Mouse (Mus musculus): ENCODE data around the gene Rnf181.

Gene Rnf181

DNA sequence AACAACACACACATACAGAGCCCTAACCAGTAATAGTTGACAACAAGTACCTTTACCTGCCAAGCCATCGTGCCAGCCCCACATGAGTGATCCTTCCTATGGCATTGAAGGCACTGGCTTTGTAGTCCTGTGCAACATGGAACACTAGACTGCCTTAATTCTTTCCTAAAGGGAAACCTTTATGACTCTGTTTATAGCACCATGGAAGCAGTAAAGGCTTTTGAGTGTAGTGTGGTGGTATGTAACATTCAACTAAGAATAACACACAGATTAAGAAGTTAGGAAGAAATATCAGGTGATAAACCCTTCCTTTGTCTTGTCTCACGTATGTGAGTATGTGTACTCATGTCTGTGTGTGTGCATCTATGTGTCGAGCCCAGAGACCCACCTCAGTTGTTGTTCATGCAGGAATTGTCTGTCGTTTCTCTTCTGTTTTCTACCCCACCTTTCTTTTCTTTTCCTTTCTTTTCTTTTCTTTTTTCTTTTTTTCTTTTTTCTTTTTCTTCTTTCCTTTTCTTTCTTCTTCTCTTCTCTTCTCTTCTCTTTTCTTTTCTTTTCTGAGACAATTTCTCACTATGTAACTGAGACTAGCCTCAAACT lies at the start of gene Rnf181:
Gene Rnf181 (minus strand): TSS at position 113 of the 600 bp plus-strand sequence.
- no peak for DNase-seq (ENCODE audit: low spot score)

DNA sequence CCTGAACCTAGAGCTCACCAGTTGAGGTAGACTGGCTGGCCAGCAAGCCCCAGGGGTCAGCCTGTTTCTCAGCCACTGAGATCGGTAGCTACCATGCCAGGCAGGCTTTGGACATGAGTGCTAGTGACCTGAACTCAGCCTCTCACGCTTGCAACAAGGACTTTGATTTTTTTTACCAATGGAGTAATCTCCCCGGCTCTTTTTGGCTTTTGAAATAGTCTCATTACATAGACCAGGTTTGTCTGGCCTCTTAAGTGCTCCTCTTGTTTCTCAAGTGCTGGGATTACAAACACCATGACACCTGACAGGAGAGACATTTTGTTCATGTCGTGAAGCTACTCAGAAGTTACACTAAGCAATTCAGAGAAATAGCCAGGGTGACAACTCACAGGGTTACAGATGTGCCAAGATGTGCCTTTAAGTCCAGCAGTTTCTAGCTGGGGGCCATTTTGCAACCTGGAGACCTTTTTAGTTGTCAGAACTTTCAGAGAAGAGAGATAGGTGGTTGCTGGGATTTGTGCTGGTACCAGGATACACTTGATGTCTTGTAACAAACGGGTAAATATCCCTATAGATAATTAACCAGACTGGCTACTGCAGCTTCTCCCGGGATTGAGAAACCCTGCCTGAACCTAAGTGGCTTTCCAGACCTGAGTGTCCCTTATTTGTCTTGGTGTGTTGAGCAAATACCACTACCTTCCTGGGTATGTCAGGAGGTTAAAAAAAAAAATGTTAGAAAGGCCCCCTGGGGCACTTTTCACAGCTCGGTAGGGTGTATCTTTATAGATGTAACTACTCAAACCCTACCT lies 49.4 kb upstream of the Rnf181 start:
- DNase-seq (ENCODE audit: low spot score) = no peak

DNA sequence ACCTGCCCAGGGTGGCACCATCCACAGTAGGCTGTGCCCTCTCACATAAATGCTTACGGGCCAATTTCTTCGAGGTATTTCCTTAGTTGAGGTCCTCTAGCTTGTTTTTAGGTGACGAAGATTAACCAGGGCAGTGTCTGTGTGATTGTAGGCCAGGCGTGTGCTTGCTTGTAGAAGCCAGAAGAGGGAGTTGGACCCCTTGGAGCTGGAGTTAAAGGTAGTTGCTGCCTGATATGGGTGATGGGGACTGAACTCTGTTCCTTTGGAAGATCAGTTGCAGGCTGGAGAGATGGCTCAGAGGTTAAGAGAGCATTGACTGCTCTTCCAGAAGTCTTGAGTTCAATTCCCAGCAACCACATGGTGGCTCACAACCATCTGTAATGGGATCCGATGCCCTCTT lies 48.4 kb upstream of the Rnf181 start:
- DNase-seq (ENCODE audit: low spot score) = no peak

DNA sequence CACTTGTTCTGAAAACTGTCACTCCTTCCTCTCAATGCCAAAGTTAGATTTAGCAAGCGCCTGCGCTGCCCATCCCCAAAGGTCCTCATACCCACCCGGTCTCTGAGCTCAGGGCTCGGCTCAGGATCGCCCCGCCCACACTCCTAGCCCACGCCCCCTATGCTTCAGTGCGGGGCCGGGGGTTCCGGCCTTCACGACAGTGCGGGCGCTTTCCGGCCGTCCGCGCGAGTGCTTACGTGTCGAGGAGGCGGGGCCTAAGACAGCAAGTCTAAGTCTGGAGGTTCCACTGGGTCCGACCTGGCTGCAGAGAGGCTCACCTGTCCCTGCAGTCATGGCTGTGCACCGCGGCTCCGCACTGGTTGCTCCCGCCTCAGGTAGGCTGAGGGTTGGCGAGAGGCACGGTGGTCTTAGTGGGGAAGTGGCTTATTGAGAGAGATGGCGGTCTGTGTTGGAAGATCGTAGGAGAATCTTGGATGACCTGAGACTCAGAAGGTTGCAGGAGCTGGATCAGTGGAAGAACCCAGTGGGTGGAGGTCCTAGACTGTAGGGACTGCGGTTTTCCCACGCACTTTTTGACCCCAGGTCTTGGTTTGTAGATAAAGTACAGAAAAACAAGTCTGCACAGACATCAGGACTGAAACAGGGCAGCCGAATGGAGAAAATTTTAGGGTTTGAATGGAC lies 47.5 kb upstream of the Rnf181 start, which contains the start of gene Ggcx:
Gene Ggcx (plus strand): TSS at position 233 of the 681 bp plus-strand sequence.
- DNase-seq (ENCODE audit: low spot score) = peak; percentile 96

GRCm38 (mm10) chr6:72410518-72410917 lies 43.8 kb upstream of the Rnf181 start:
- no peak for DNase-seq (ENCODE audit: low spot score)

DNA sequence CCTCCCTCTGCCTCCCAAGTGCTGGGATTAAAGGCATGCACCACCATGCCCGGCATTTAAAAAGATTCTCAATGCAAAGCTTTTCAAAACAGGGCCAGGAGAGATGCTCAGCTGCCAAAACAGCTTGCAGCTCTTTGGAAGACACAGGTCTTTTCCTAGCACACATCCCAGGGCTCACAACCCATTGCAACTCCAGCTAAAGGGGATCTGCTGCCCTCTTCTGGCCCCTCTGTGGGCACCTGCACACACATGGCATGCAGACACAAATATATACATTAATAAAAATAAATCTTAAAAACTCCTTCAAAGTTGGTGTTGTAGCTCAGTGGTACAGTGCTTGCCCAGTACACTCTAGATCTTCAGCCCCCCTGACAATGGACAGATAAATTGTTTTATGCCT lies 43.2 kb upstream of the Rnf181 start:
- no peak for DNase-seq (ENCODE audit: low spot score)

DNA sequence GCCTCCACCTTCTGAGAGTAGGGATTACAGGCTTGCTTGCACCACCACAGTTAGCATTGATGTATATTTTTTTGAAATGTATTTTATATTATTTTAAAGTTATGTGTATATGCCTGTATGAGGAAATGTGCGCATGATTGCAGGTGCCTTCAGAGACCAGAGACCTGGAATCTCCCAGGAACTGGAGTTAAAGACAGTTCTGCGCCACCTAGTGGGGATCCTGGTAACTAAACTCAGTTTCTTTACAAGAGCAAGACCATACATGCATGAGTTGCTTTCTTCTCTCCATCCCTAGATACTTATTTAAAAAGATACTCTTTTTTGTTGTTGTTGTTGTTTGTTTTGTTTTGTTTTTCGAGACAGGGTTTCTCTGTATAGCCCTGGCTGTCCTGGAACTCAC lies 42.8 kb upstream of the Rnf181 start:
- peak; percentile 84 for DNase-seq (ENCODE audit: low spot score)

- peak; percentile 89 for DNase-seq (ENCODE audit: low spot score)
Observed at GRCm38 (mm10) chr6:72407119-72407518, 40.4 kb upstream of the Rnf181 start.

DNA sequence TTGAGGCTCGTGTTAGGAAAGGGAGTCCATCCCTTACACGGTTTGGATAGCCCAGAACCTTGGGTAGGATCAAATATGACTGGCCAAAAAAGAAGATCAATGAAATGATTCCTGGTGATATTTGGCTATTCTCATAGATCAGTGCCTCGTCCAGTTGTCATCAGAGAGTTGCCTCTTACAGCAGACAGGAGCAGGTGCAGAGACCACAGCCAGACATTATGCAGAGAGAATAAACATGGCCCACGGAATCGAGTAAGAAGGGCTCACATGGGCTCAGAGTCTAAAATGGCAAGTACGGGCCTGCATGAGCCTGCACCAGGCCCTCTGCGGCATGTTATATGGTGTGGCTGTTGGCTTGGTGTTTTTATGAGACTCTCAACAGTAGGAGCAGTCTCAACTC lies 38.6 kb upstream of the Rnf181 start:
- DNase-seq (ENCODE audit: low spot score) = peak; percentile 40

- peak; percentile 78 for DNase-seq (ENCODE audit: low spot score)
Observed at GRCm38 (mm10) chr6:72401875-72402274, 35.1 kb upstream of the Rnf181 start.

- DNase-seq (ENCODE audit: low spot score) = no peak
Observed at GRCm38 (mm10) chr6:72399967-72400366, 33.2 kb upstream of the Rnf181 start.

DNA sequence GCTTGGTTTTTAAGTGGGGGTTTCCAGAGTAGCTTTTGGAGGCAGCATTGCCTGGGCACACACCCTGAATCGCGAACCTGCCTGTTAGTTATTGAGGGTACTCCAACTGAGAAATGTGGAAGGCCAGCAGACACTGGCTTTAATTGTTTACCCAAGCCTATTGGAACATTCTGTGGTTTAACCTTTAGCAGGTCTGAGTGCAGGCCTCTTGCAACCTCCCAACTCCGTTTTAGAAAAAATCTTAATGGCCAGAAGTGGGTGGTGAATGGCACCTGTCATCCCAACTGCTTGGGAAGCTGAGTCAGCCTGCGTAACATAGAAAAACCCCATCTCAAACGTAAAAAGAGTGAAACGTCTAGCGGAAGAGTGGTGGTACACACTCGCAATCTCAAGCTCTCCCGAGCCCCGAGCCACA lies 30.1 kb upstream of the Rnf181 start:
- no peak for DNase-seq (ENCODE audit: low spot score)

GRCm38 (mm10) chr6:72392341-72392740 lies 25.6 kb upstream of the Rnf181 start:
- no peak for DNase-seq (ENCODE audit: low spot score)

GRCm38 (mm10) chr6:72390795-72391521 lies 24.2 kb upstream of the Rnf181 start:
- DNase-seq (ENCODE audit: low spot score) = peak; percentile 45

- DNase-seq (ENCODE audit: low spot score) = peak; percentile 87
Observed at GRCm38 (mm10) chr6:72389941-72390771, 23.4 kb upstream of the Rnf181 start, which contains the start of gene Vamp8. TSS of gene Vamp8 (minus strand) at chr6:72390703.

DNA sequence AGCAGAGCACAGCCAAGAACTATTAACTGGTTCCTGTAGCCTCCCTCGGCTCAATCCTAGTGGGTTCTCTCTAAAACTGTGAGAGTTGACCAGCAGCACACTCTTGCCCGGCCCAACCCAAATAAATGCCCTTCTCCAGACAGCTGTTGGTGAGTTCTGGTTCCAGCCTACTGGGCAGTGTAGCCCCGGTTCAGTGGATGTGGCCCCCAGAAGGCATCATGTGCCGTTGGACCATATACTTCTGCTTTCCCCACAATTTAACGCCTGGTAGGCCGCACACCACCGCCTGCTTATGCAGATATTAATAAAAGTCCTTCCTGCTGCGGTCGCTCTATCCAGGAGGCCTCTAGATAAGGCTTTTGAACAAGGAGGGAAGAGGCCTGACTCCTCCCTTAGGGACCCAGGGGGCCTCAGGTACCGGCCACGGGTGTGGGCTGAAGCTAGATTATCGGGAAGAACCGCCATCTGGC lies 22.8 kb upstream of the Rnf181 start:
- DNase-seq (ENCODE audit: low spot score) = no peak

GRCm38 (mm10) chr6:72388791-72389329 lies 22.1 kb upstream of the Rnf181 start:
- DNase-seq (ENCODE audit: low spot score) = no peak

- no peak for DNase-seq (ENCODE audit: low spot score)
Observed at GRCm38 (mm10) chr6:72388266-72388665, 21.5 kb upstream of the Rnf181 start.

DNA sequence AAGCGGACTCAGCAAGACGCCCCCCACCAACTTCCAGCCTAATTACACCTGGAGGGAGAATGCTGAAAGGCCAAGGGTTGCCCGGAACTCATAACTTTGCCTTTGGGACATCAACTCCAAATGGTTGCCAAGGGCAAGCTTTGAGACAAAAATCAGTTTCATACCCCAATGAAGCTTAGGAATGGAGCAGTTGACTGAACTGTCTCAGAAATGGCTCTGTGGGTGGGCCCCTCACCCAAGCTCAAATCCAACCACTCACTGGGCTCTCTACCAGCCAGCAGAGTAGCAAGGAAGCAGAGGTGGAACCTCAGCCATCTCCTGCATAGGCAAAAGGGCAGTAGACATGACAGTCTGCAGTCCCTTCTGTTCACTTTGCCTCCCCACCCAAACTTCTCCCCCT lies 21.1 kb upstream of the Rnf181 start:
- no peak for DNase-seq (ENCODE audit: low spot score)

DNA sequence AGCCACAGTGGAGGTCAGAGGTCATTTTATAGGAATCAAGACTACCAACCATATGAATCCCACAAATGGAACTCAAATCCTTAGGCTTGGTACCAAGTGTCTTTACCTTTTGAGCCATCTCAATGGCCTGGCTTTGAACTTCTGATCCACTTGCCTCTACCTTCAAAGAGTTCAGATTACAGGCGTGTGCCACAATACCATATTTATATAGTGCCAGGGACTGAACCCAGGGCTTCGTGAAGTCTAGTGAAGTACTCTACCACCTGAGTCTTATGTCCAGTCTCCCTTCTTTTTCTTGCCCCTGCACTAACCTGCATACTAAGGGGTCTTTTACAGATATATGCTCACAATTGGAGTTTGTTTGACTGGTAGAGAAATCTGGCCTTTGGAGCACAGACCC lies 19.8 kb upstream of the Rnf181 start:
- no peak for DNase-seq (ENCODE audit: low spot score)

GRCm38 (mm10) chr6:72385258-72385657 lies 18.5 kb upstream of the Rnf181 start:
- no peak for DNase-seq (ENCODE audit: low spot score)
